Comparison of ENCODE assay signal across 28 mouse cellular contexts in genomic region chr2:14190684-14191083, GRCm38 (mm10). TPM values are rescaled to one million over a fixed set of nuclear protein-coding genes. Genes with fewer than 3 reads are reported as not detected.
DNase-seq lines count a peak whose midpoint lies in the region; ATAC-seq and TF ChIP-seq lines count a peak whose summit lies in the region.
"Had no signal": no experiment of that assay in that cellular context is flagged by ENCODE, and none has a peak within 500 bp of the region (broad histone marks: within the 10 kb centered on the region; RNA-seq: fewer than 3 reads in every experiment).

No protein-coding gene starts in this region.

- TF ChIP-seq CTCF in heart, postnatal 0 days (IDR thresholded peaks at IDR 0.05; ENCODE audit: low read depth), result no peak
- TF ChIP-seq CTCF in CH12.LX (conservative IDR thresholded peaks at IDR 0.05 in 1 of 2, IDR thresholded peaks at IDR 0.05 in 1 of 2; ENCODE audit: low read depth in 2 of 2, low read length in 2 of 2), result no peak

- in situ Hi-C loops in CH12.LX (cut with MboI; ENCODE audit: low pct_ligation_motif_present, low pct_unique_long_range_greater_than_20kb, low sequenced_read_pairs), result no loop called here

- no peak for TF ChIP-seq POLR2A in CH12.LX (IDR thresholded peaks at IDR 0.05; ENCODE audit: low read depth, low read length)

- H3K4me2 ChIP-seq in heart, postnatal 0 days (ENCODE audit: low read depth, low read length), result no peak overlapping the region
- H3K4me2 ChIP-seq in CH12.LX (ENCODE audit: insufficient read depth, low read depth, poor library complexity, severe bottlenecking), result no peak overlapping the region
- H3K4me2 ChIP-seq in liver, embryonic 15.5 days, result peak overlapping the region; percentile 6; the same call in 1 of the 2 replicates
- H3K4me2 ChIP-seq: embryonic facial prominence, embryonic 12.5 days; heart, embryonic 13.5 days; hindbrain, embryonic 14.5 days; limb, embryonic 12.5 days; lung, embryonic 15.5 days; midbrain, embryonic 15.5 days; neural tube, embryonic 13.5 days; stomach, embryonic 15.5 days had no signal

- no peaks in the 10 kb centered on the region for H3K79me2 ChIP-seq in CH12.LX (replicated peaks; ENCODE audit: control insufficient read depth, extremely low read depth, insufficient read depth, poor library complexity, severe bottlenecking)

- no peaks in the 10 kb centered on the region for H3K9me3 ChIP-seq in heart, postnatal 0 days (replicated peaks; ENCODE audit: control insufficient read depth, low read length)
- H3K9me3 ChIP-seq in CH12.LX (replicated peaks; ENCODE audit: low read length), result no peaks in the 10 kb centered on the region
- no peaks in the 10 kb centered on the region for H3K9me3 ChIP-seq in liver, embryonic 15.5 days (replicated peaks)
- H3K9me3 ChIP-seq: embryonic facial prominence, embryonic 12.5 days; heart, embryonic 13.5 days; limb, embryonic 12.5 days; lung, embryonic 15.5 days; midbrain, embryonic 15.5 days; neural tube, embryonic 13.5 days; stomach, embryonic 15.5 days had no signal

- no peaks in the 10 kb centered on the region for H3K27me3 ChIP-seq in heart, postnatal 0 days (ENCODE audit: control insufficient read depth, insufficient read depth, low read length)
- H3K27me3 ChIP-seq in CH12.LX (replicated peaks), result no peaks in the 10 kb centered on the region
- H3K27me3 ChIP-seq in liver, embryonic 15.5 days, result no peaks in the 10 kb centered on the region
- H3K27me3 ChIP-seq: embryonic facial prominence, embryonic 12.5 days; heart, embryonic 13.5 days; limb, embryonic 12.5 days; lung, embryonic 15.5 days; midbrain, embryonic 15.5 days; neural tube, embryonic 13.5 days; stomach, embryonic 15.5 days had no signal

- no peak for TF ChIP-seq RAD21 in CH12.LX (IDR thresholded peaks at IDR 0.05; ENCODE audit: low read depth, low read length)

- no peaks in the 10 kb centered on the region for H3K36me3 ChIP-seq in heart, postnatal 0 days (replicated peaks; ENCODE audit: control insufficient read depth, insufficient read depth, low read length)
- H3K36me3 ChIP-seq in CH12.LX (replicated peaks in 1 of 2; ENCODE audit: control insufficient read depth in 1 of 2, insufficient read depth in 1 of 2, low read length in 1 of 2), result no peaks in the 10 kb centered on the region
- no peaks in the 10 kb centered on the region for H3K36me3 ChIP-seq in liver, embryonic 15.5 days (replicated peaks)
- H3K36me3 ChIP-seq: embryonic facial prominence, embryonic 12.5 days; heart, embryonic 13.5 days; limb, embryonic 12.5 days; lung, embryonic 15.5 days; midbrain, embryonic 15.5 days; neural tube, embryonic 13.5 days; stomach, embryonic 15.5 days had no signal

- H3K4me3 ChIP-seq in heart, postnatal 0 days (ENCODE audit: low read depth, low read length), result no peak overlapping the region
- H3K4me3 ChIP-seq in CH12.LX (replicated peaks in 1 of 3; ENCODE audit: low read depth in 2 of 3, low read length in 2 of 3, poor library complexity in 1 of 3), result no peak overlapping the region
- no peak overlapping the region for H3K4me3 ChIP-seq in liver, embryonic 15.5 days (replicated peaks)
- H3K4me3 ChIP-seq: embryonic facial prominence, embryonic 12.5 days; heart, adult 2 months; heart, embryonic 13.5 days; limb, embryonic 12.5 days; lung, embryonic 15.5 days; midbrain, embryonic 15.5 days; neural tube, embryonic 13.5 days; stomach, embryonic 15.5 days had no signal

- ATAC-seq in heart, postnatal 0 days (ENCODE audit: insufficient read depth, low read depth), result no peak
- 0 out of 2 replicates have a peak, but pooled peaks have one; percentile 19 for ATAC-seq in granulocyte monocyte progenitor cell, adult 5-6 weeks (replicated peaks; ENCODE audit: poor library complexity, severe bottlenecking)
- ATAC-seq in liver, embryonic 15.5 days (ENCODE audit: insufficient read depth), result no peak
- ATAC-seq: forebrain, postnatal 0 days; midbrain, embryonic 15.5 days had no signal

- 41% methylated on average over 4 of the region's 4 CpGs for WGBS in heart, postnatal 0 days
- WGBS in liver, embryonic 15.5 days (ENCODE audit: insufficient replicate concordance), result 34% methylated on average over 4 of the region's 4 CpGs

- no peaks in the 10 kb centered on the region for H3K4me1 ChIP-seq in heart, postnatal 0 days (ENCODE audit: control insufficient read depth, insufficient read depth)
- peaks cover 0 to 7% of the 10 kb centered on the region in 2 experiments; a peak in 1 of 4 replicates for H3K4me1 ChIP-seq in CH12.LX (ENCODE audit: control insufficient read depth in 1 of 2, insufficient read depth in 2 of 2)
- H3K4me1 ChIP-seq in liver, embryonic 15.5 days (replicated peaks), result peaks cover 3% of the 10 kb centered on the region; the same call in 1 of the 2 replicates
- H3K4me1 ChIP-seq: embryonic facial prominence, embryonic 12.5 days; lung, embryonic 15.5 days; midbrain, embryonic 15.5 days; neural tube, embryonic 13.5 days; stomach, embryonic 15.5 days had no signal

- dilution Hi-C loops in CH12.LX (cut with MboI; ENCODE audit: extremely low pct_ligation_motif_present, extremely low pct_unique_long_range_greater_than_20kb, low sequenced_read_pairs), result no loop called here

- no peak overlapping the region for H3K27ac ChIP-seq in heart, postnatal 0 days (ENCODE audit: low read depth)
- H3K27ac ChIP-seq in CH12.LX (ENCODE audit: insufficient read depth, low read depth), result no peak overlapping the region
- H3K27ac ChIP-seq in liver, embryonic 15.5 days (replicated peaks), result no peak overlapping the region
- H3K27ac ChIP-seq: embryonic facial prominence, embryonic 12.5 days; heart, adult 2 months; heart, embryonic 13.5 days; hindbrain, embryonic 14.5 days; limb, embryonic 12.5 days; lung, embryonic 15.5 days; midbrain, embryonic 15.5 days; neural tube, embryonic 13.5 days; stomach, embryonic 15.5 days had no signal

- H3K9ac ChIP-seq in heart, postnatal 0 days (replicated peaks; ENCODE audit: low read depth, low read length), result no peak overlapping the region
- H3K9ac ChIP-seq in CH12.LX (ENCODE audit: insufficient read depth, low read depth), result no peak overlapping the region
- H3K9ac ChIP-seq in liver, embryonic 15.5 days, result no peak overlapping the region
- H3K9ac ChIP-seq: embryonic facial prominence, embryonic 12.5 days; forebrain, postnatal 0 days; heart, embryonic 13.5 days; hindbrain, embryonic 14.5 days; limb, embryonic 12.5 days; lung, embryonic 15.5 days; midbrain, embryonic 15.5 days; neural tube, embryonic 13.5 days; stomach, embryonic 15.5 days had no signal

- intact Hi-C loops in heart, postnatal 25 days (cut with DNase I), result no loop called here

- no peak for TF ChIP-seq EP300 in heart, postnatal 0 days (IDR thresholded peaks at IDR 0.05; ENCODE audit: low read depth)
- TF ChIP-seq EP300 in CH12.LX (IDR thresholded peaks at IDR 0.05; ENCODE audit: low read length), result no peak

- peak; percentile 9 for DNase-seq in heart, postnatal 0 days (ENCODE audit: low spot score)
- DNase-seq in heart, postnatal 25 days (ENCODE audit: low spot score), result no peak
- no peak for DNase-seq in CH12.LX (ENCODE audit: extremely low read depth)
- no peak for DNase-seq in urinary bladder, postnatal 10 days (ENCODE audit: low spot score)
- no peak for DNase-seq in frontal cortex, postnatal 14 days (ENCODE audit: low spot score in 2 of 2)
- no peak for DNase-seq in urinary bladder, adult 2 months (ENCODE audit: low spot score)
- DNase-seq: adrenal gland, postnatal 14 days; cerebellum, adult 9-10 months; forebrain, postnatal 0 days; gastrocnemius, postnatal 25 days; heart, adult 2 months; heart, postnatal 36 days; kidney, adult 2 months; kidney, postnatal 10 days; lung, postnatal 36 days; right cerebral cortex, postnatal 4 days had no signal

TF ChIP-seq in CH12.LX, 34 proteins besides CTCF, POLR2A, EP300 and RAD21:
- TF ChIP-seq E2F4 (IDR thresholded peaks at IDR 0.05; ENCODE audit: insufficient replicate concordance, low read depth, low read length) (no peak), ZKSCAN1 (IDR thresholded peaks at IDR 0.05; ENCODE audit: borderline replicate concordance, low read depth, low read length) (no peak), KAT2A (IDR thresholded peaks at IDR 0.05; ENCODE audit: insufficient replicate concordance, low read length) (no peak), CHD2 (IDR thresholded peaks at IDR 0.05; ENCODE audit: low read length) (0 out of 2 replicates have a peak, but pooled peaks have one; percentile 25)
TF ChIP-seq in CH12.LX: peak in this region for 1.

RNA-seq across cellular contexts. Expression of gene Tmem236, which starts 16.4 kb away (rescaled TPM):
- total RNA-seq in heart, postnatal 0 days (2014; rRNA removed; ENCODE audit: low replicate concordance), result 1.2 TPM in 1 of 2 replicates, not detected in the other
- 0.04 and 0.07 TPM in 2 replicates for polyA plus RNA-seq in heart, postnatal 0 days (2015; fragmentation: Nextera tagmentation; extraction: Ambion mirVana)
- not detected for total RNA-seq in heart, postnatal 25 days (2021)
- total RNA-seq in CH12.LX (2012; rRNA removed) (not detected in 2 replicates), CH12.LX (2014; rRNA removed) (0.05 TPM in 1 of 2 replicates, not detected in the other)
- not detected in 2 replicates for polyA plus RNA-seq in CH12.LX (2012; ENCODE audit: insufficient read length, low read depth)
- not detected in 2 replicates for total RNA-seq in granulocyte monocyte progenitor cell, adult 5-6 weeks (2014; fragmentation: Nextera tagmentation)
- not detected in 2 replicates for total RNA-seq in granulocyte monocyte progenitor cell, adult 5-6 weeks (2017)
- polyA plus RNA-seq in liver, embryonic 15.5 days (2015; fragmentation: Nextera tagmentation; extraction: Ambion mirVana), result 0.03 TPM in 2 replicates
- 0.06 and 0.11 TPM in 2 replicates for polyA plus RNA-seq in urinary bladder, adult 2 months (2012; rRNA removed)
- total RNA-seq: adrenal gland, postnatal 14 days; heart, postnatal 36 days; layer of hippocampus, adult 18-20 months had no signal
- polyA plus RNA-seq: forebrain, embryonic 11.5 days; heart, adult 2 months; limb, embryonic 12.5 days; lung, embryonic 15.5 days had no signal

RNA-seq across cellular contexts. Expression of gene Mrc1, which starts 38.5 kb away (rescaled TPM):
- total RNA-seq in heart, postnatal 0 days (2014; rRNA removed; ENCODE audit: low replicate concordance), result 9.9 and 10.7 TPM in 2 replicates
- polyA plus RNA-seq in heart, postnatal 0 days (2015; fragmentation: Nextera tagmentation; extraction: Ambion mirVana), result 2.6 and 3.2 TPM in 2 replicates
- 10 to 100 TPM; 17.5 to 20.0 TPM for total RNA-seq in heart, postnatal 25 days (2021)
- total RNA-seq in CH12.LX (2012; rRNA removed) (0.13 and 0.17 TPM in 2 replicates), CH12.LX (2014; rRNA removed) (0.66 and 0.89 TPM in 2 replicates)
- 0.73 and 0.89 TPM in 2 replicates for polyA plus RNA-seq in CH12.LX (2012; ENCODE audit: insufficient read length, low read depth)
- total RNA-seq in granulocyte monocyte progenitor cell, adult 5-6 weeks (2014; fragmentation: Nextera tagmentation), result 0.88 and 1.4 TPM in 2 replicates
- 0.82 and 1.1 TPM in 2 replicates for total RNA-seq in granulocyte monocyte progenitor cell, adult 5-6 weeks (2017)
- 8.1 and 8.9 TPM in 2 replicates for polyA plus RNA-seq in liver, embryonic 15.5 days (2015; fragmentation: Nextera tagmentation; extraction: Ambion mirVana)
- polyA plus RNA-seq in urinary bladder, adult 2 months (2012; rRNA removed), result 23.8 and 27.5 TPM in 2 replicates
